Mouse (Mus musculus) lung, embryonic 14.5 days (tissue): ENCODE data around the gene Gm28048. TPM values are rescaled to one million over a fixed set of nuclear protein-coding genes. Genes with fewer than 3 reads are reported as not detected.

ENCODE experiments used
- ATAC-seq: fragments of 200-750 bp; cut with Nextera tagmentation; 2 replicates; pipeline ENCODE4 v1.8.0; 2017; ENCODE audit warnings: mild to moderate bottlenecking, moderate TSS enrichment, moderate library complexity; ENCODE audit not compliant: insufficient read depth
- DNase-seq: peaks from one replicate; pipeline ENCODE4 v3.0.0-alpha.2; 2015
- H3K27ac ChIP-seq: fragments of 300-500 bp; sonication (generic); 2 replicates; pipeline ENCODE4 v1.5.1; 2014; ENCODE audit warnings: low read depth, mild to moderate bottlenecking, moderate library complexity
- H3K27me3 ChIP-seq: fragments of 300-500 bp; sonication (generic); 2 replicates; pipeline ENCODE4 v1.6.1; 2014; ENCODE audit warnings: low read length, control low read depth; ENCODE audit not compliant: insufficient read depth
- H3K36me3 ChIP-seq: fragments of 300-500 bp; sonication (generic); 2 replicates; pipeline ENCODE4 v1.6.1; 2014; ENCODE audit warnings: control low read depth; ENCODE audit not compliant: insufficient read depth
- H3K4me1 ChIP-seq: fragments of 300-500 bp; sonication (generic); 2 replicates; pipeline ENCODE4 v1.6.1; 2014; ENCODE audit warnings: antibody characterized with exemption, control low read depth; ENCODE audit not compliant: insufficient read depth
- H3K4me2 ChIP-seq: fragments of 300-500 bp; sonication (generic); 2 replicates; pipeline ENCODE4 v1.6.1; 2014; ENCODE audit warnings: mild to moderate bottlenecking
- H3K4me3 ChIP-seq: fragments of 300-500 bp; sonication (generic); 2 replicates; pipeline ENCODE4 v1.5.1; 2014; ENCODE audit warnings: low read depth, low read length
- H3K9ac ChIP-seq: fragments of 300-500 bp; sonication (generic); 2 replicates; pipeline ENCODE4 v1.6.1; 2014
- H3K9me3 ChIP-seq: fragments of 300-500 bp; sonication (generic); 2 replicates; pipeline ENCODE4 v1.6.1; 2016; ENCODE audit warnings: low read depth, low read length, control low read depth
- CTCF ChIP-seq: IDR thresholded peaks from 2 replicates; pipeline ENCODE4 v1.5.1; 2016; ENCODE audit warnings: antibody characterized with exemption, low read depth
- WGBS: fragments of 180-500 bp; shearing (Covaris S2); extraction: QIAGEN DNeasy Blood & Tissue Kit; methylation state at CpG from one replicate; pipeline ENCODE4 v1.1.7; 2014; 5-methylcytosine and 5-hydroxymethylcytosine counted together
- polyA plus RNA-seq: library from polyadenylated mRNA; unstranded; fragments of >200 nt; fragmentation: Nextera tagmentation; extraction: Ambion mirVana; gene quantifications from 2 replicates; pipeline ENCODE4 v1.2.1, GENCODE M21; 2014

Gm28048 gene
- polyA plus RNA-seq, 1 experiment from 2014 or later, result 15.3 TPM

GRCm38 (mm10) chr11:22952668-22953067 lies 29.2 kb downstream of the Gm28048 start:
- H3K9ac ChIP-seq, result no peak overlapping the region
- H3K27ac ChIP-seq, result no peak overlapping the region
- DNase-seq, result no peak
- no peak overlapping the region for H3K4me3 ChIP-seq
- H3K36me3 ChIP-seq, result peaks cover 19% of the 10 kb centered on the region; the same call in 1 of the 2 replicates
- no peak for ATAC-seq
- 84% methylated on average over 7 of the region's 7 CpGs for WGBS
- no peaks in the 10 kb centered on the region for H3K27me3 ChIP-seq
- H3K4me1 ChIP-seq, result no peaks in the 10 kb centered on the region
- TF ChIP-seq CTCF, result no peak
- no peak overlapping the region for H3K4me2 ChIP-seq
- no peaks in the 10 kb centered on the region for H3K9me3 ChIP-seq

GRCm38 (mm10) chr11:22950131-22950530 lies 31.8 kb downstream of the Gm28048 start:
- ATAC-seq, result no peak
- Histone ChIP-seq H3K4me3 (no peak overlapping the region), H3K9ac (no peak overlapping the region), H3K4me2 (no peak overlapping the region), H3K27me3 (no peaks in the 10 kb centered on the region), H3K36me3 (0 out of 2 replicates have a peak, but pooled peaks cover 11% of the 10 kb centered on the region), H3K27ac (no peak overlapping the region), H3K9me3 (no peaks in the 10 kb centered on the region), H3K4me1 (no peaks in the 10 kb centered on the region)
- 88% methylated on average over 6 of the region's 6 CpGs for WGBS
- TF ChIP-seq CTCF, result no peak
- DNase-seq, result no peak

- Histone ChIP-seq H3K27ac (no peak overlapping the region), H3K4me3 (no peak overlapping the region), H3K4me1 (no peaks in the 10 kb centered on the region), H3K36me3 (0 out of 2 replicates have a peak, but pooled peaks cover 11% of the 10 kb centered on the region), H3K27me3 (no peaks in the 10 kb centered on the region), H3K9ac (no peak overlapping the region), H3K9me3 (no peaks in the 10 kb centered on the region), H3K4me2 (no peak overlapping the region)
- DNase-seq (no peak), ATAC-seq (no peak)
- no peak for TF ChIP-seq CTCF
- 92% methylated on average over 1 of the region's 1 CpGs for WGBS
These were observed 32.8 kb downstream of the Gm28048 start for GRCm38 (mm10) chr11:22949101-22949500.

GRCm38 (mm10) chr11:22938983-22939382 lies 42.9 kb downstream of the Gm28048 start:
- ATAC-seq (no peak), DNase-seq (no peak)
- H3K4me2 ChIP-seq, result no peak overlapping the region
- 68% methylated on average over 2 of the region's 2 CpGs for WGBS
- no peak overlapping the region for H3K27ac ChIP-seq
- no peaks in the 10 kb centered on the region for H3K9me3 ChIP-seq
- no peaks in the 10 kb centered on the region for H3K4me1 ChIP-seq
- TF ChIP-seq CTCF, result no peak
- no peak overlapping the region for H3K4me3 ChIP-seq
- no peaks in the 10 kb centered on the region for H3K36me3 ChIP-seq
- no peak overlapping the region for H3K9ac ChIP-seq
- H3K27me3 ChIP-seq, result no peaks in the 10 kb centered on the region

- H3K27me3 ChIP-seq, result no peaks in the 10 kb centered on the region
- H3K36me3 ChIP-seq, result no peaks in the 10 kb centered on the region
- H3K9ac ChIP-seq, result no peak overlapping the region
- WGBS, result 94% methylated on average over 4 of the region's 4 CpGs
- no peak for TF ChIP-seq CTCF
- H3K27ac ChIP-seq, result no peak overlapping the region
- no peak overlapping the region for H3K4me2 ChIP-seq
- no peaks in the 10 kb centered on the region for H3K9me3 ChIP-seq
- H3K4me1 ChIP-seq, result no peaks in the 10 kb centered on the region
- ATAC-seq, result no peak
- H3K4me3 ChIP-seq, result no peak overlapping the region
- DNase-seq, result no peak
These were observed 44.1 kb downstream of the Gm28048 start for GRCm38 (mm10) chr11:22937716-22938316.

- no peaks in the 10 kb centered on the region for H3K27me3 ChIP-seq
- no peaks in the 10 kb centered on the region for H3K9me3 ChIP-seq
- no peak overlapping the region for H3K27ac ChIP-seq
- H3K4me2 ChIP-seq, result no peak overlapping the region
- TF ChIP-seq CTCF, result no peak
- H3K4me1 ChIP-seq, result no peaks in the 10 kb centered on the region
- no peak overlapping the region for H3K9ac ChIP-seq
- no peak overlapping the region for H3K4me3 ChIP-seq
- no peaks in the 10 kb centered on the region for H3K36me3 ChIP-seq
- no peak for ATAC-seq
- WGBS, result 62% methylated on average over 5 of the region's 5 CpGs
- DNase-seq, result no peak
These were observed 45.3 kb downstream of the Gm28048 start for GRCm38 (mm10) chr11:22936446-22937125.

- no peak overlapping the region for H3K4me2 ChIP-seq
- no peaks in the 10 kb centered on the region for H3K36me3 ChIP-seq
- no peak overlapping the region for H3K27ac ChIP-seq
- no peak overlapping the region for H3K4me3 ChIP-seq
- no peak overlapping the region for H3K9ac ChIP-seq
- no peaks in the 10 kb centered on the region for H3K27me3 ChIP-seq
- TF ChIP-seq CTCF, result no peak
- DNase-seq, result no peak
- ATAC-seq, result no peak
- H3K9me3 ChIP-seq, result no peaks in the 10 kb centered on the region
- H3K4me1 ChIP-seq, result no peaks in the 10 kb centered on the region
These were observed 49.7 kb downstream of the Gm28048 start for GRCm38 (mm10) chr11:22932167-22932566.
